Mouse (Mus musculus) kidney, adult 2 months (tissue): ENCODE results near the gene Wtip.
"Not testable (repeated sequence)": the region's sequence is repeated elsewhere in the genome, so short reads cannot be mapped to it uniquely, and the experiment has no call there.

Experiments
- CTCF ChIP-seq: fragments of 200-500 bp; conservative IDR thresholded peaks from 2 replicates; pipeline ENCODE4 v1.5.1; 2011; ENCODE audit warnings: low read depth, mild to moderate bottlenecking, control low read depth, low read length, moderate library complexity, mixed read lengths; ENCODE audit not compliant: insufficient read depth, insufficient read length
- POLR2A ChIP-seq: fragments of 200-500 bp; IDR thresholded peaks from one replicate; pipeline ENCODE4 v1.6.1; 2011; ENCODE audit warnings: low read depth, low read length, control low read depth

- not testable (repeated sequence) for TF ChIP-seq POLR2A, CTCF
Observed at GRCm38 (mm10) chr7:34068132-34068531, 64.9 kb downstream of the Wtip start.
